Mouse (Mus musculus): ENCODE data around the gene Nlrc5. TPM values are rescaled to one million over a fixed set of nuclear protein-coding genes. Genes with fewer than 3 reads are reported as not detected.

Nlrc5 gene
- total and polyA plus RNA-seq, 3 experiments, result 0.03 TPM; not detected in 2

GRCm38 (mm10) chr8:94518331-94518730, 84.2 kb downstream of the Nlrc5 start:
- no peaks in the 10 kb centered on the region for H3K79me2 ChIP-seq (ENCODE audit: control insufficient read depth, insufficient read depth, low read length, poor library complexity)
- H3K27ac ChIP-seq (ENCODE audit: control insufficient read depth, low read depth, low read length), result no peak overlapping the region
- H3K36me3 ChIP-seq (ENCODE audit: control insufficient read depth in 1 of 2, insufficient read depth in 2 of 2, low read length in 2 of 2), result no peaks in the 10 kb centered on the region
- no peak for TF ChIP-seq POLR2A (IDR thresholded peaks at IDR 0.05; ENCODE audit: control insufficient read depth in 1 of 2, insufficient read depth in 1 of 2, low read depth in 1 of 2, low read length in 2 of 2, poor library complexity in 1 of 2)
- TF ChIP-seq TBP (IDR thresholded peaks at IDR 0.05; ENCODE audit: low read depth, low read length), result no peak
- TF ChIP-seq ZMIZ1 (IDR thresholded peaks at IDR 0.05; ENCODE audit: low read depth, low read length), result no peak
- TF ChIP-seq BHLHE40 (IDR thresholded peaks at IDR 0.05; ENCODE audit: borderline replicate concordance, low read depth, low read length), result no peak
- TF ChIP-seq MAZ (IDR thresholded peaks at IDR 0.05; ENCODE audit: low read depth, low read length), result no peak
- TF ChIP-seq GATA1 (IDR thresholded peaks at IDR 0.05; ENCODE audit: low read depth, low read length), result no peak
- TF ChIP-seq CHD2 (IDR thresholded peaks at IDR 0.05; ENCODE audit: low read length), result no peak
- TF ChIP-seq SIN3A (IDR thresholded peaks at IDR 0.05; ENCODE audit: low read length), result no peak
- TF ChIP-seq EP300 (IDR thresholded peaks at IDR 0.05; ENCODE audit: low read depth in 1 of 2, low read length in 2 of 2), result no peak
- no peak for TF ChIP-seq MYB (IDR thresholded peaks at IDR 0.05; ENCODE audit: low read depth, low read length)
- no peak for TF ChIP-seq POLR2AphosphoS2 (IDR thresholded peaks at IDR 0.05; ENCODE audit: low read length)
- no peak for TF ChIP-seq CTCF (IDR thresholded peaks at IDR 0.05 in 2 of 3, conservative IDR thresholded peaks at IDR 0.05 in 1 of 3; ENCODE audit: control insufficient read depth in 1 of 3, insufficient read depth in 1 of 3, low read depth in 2 of 3, low read length in 3 of 3, poor library complexity in 1 of 3, severe bottlenecking in 1 of 3)
- TF ChIP-seq MXI1 (IDR thresholded peaks at IDR 0.05; ENCODE audit: low read depth, low read length), result no peak
- TF ChIP-seq JUND (IDR thresholded peaks at IDR 0.05; ENCODE audit: low read depth, low read length), result no peak
- TF ChIP-seq MAFK (IDR thresholded peaks at IDR 0.05; ENCODE audit: borderline replicate concordance, low read depth, low read length), result no peak
- TF ChIP-seq TCF12 (IDR thresholded peaks at IDR 0.05; ENCODE audit: low read depth, low read length), result no peak
- DNase-seq (ENCODE audit: low read depth, low spot score), result no peak
- H3K9me3 ChIP-seq (replicated peaks; ENCODE audit: insufficient read depth, low read length), result no peaks in the 10 kb centered on the region
- no peaks in the 10 kb centered on the region; a peak in 1 of 4 replicates for H3K4me1 ChIP-seq (ENCODE audit: control insufficient read depth in 1 of 2, insufficient read depth in 2 of 2, low read length in 2 of 2)
- peaks cover 8 to 13% of the 10 kb centered on the region in 2 experiments; a peak in 3 of 4 replicates for H3K27me3 ChIP-seq (ENCODE audit: control insufficient read depth in 1 of 2, insufficient read depth in 2 of 2, low read length in 2 of 2)
- no peak overlapping the region for H3K9ac ChIP-seq (ENCODE audit: control insufficient read depth, low read depth, low read length, poor library complexity, severe bottlenecking)
- no peak overlapping the region for H3K4me3 ChIP-seq (ENCODE audit: control insufficient read depth in 1 of 2, insufficient read depth in 1 of 2, low read depth in 2 of 2, low read length in 2 of 2)

GRCm38 (mm10) chr8:94519021-94519420, 84.9 kb downstream of the Nlrc5 start:
- no peaks in the 10 kb centered on the region; a peak in 1 of 4 replicates for H3K4me1 ChIP-seq (ENCODE audit: control insufficient read depth in 1 of 2, insufficient read depth in 2 of 2, low read length in 2 of 2)
- no peaks in the 10 kb centered on the region for H3K9me3 ChIP-seq (replicated peaks; ENCODE audit: insufficient read depth, low read length)
- DNase-seq (ENCODE audit: low read depth, low spot score), result no peak
- H3K36me3 ChIP-seq (ENCODE audit: control insufficient read depth in 1 of 2, insufficient read depth in 2 of 2, low read length in 2 of 2), result no peaks in the 10 kb centered on the region
- H3K79me2 ChIP-seq (ENCODE audit: control insufficient read depth, insufficient read depth, low read length, poor library complexity), result no peaks in the 10 kb centered on the region
- no peak overlapping the region for H3K27ac ChIP-seq (ENCODE audit: control insufficient read depth, low read depth, low read length)
- TF ChIP-seq ELF1 (IDR thresholded peaks at IDR 0.05; ENCODE audit: low read depth, low read length) (no peak), EP300 (IDR thresholded peaks at IDR 0.05; ENCODE audit: low read depth in 1 of 2, low read length in 2 of 2) (no peak), HCFC1 (IDR thresholded peaks at IDR 0.05; ENCODE audit: low read depth, low read length) (no peak), POLR2AphosphoS5 (IDR thresholded peaks at IDR 0.05; ENCODE audit: borderline replicate concordance, low read depth, low read length) (no peak), MXI1 (IDR thresholded peaks at IDR 0.05; ENCODE audit: low read depth, low read length) (no peak), BHLHE40 (IDR thresholded peaks at IDR 0.05; ENCODE audit: borderline replicate concordance, low read depth, low read length) (no peak), GATA1 (IDR thresholded peaks at IDR 0.05; ENCODE audit: low read depth, low read length) (no peak), POLR2A (IDR thresholded peaks at IDR 0.05; ENCODE audit: control insufficient read depth in 1 of 2, insufficient read depth in 1 of 2, low read depth in 1 of 2, low read length in 2 of 2, poor library complexity in 1 of 2) (no peak), RAD21 (IDR thresholded peaks at IDR 0.05; ENCODE audit: low read depth, low read length) (no peak), NELFE (IDR thresholded peaks at IDR 0.05; ENCODE audit: low read depth, low read length) (no peak), MAFK (IDR thresholded peaks at IDR 0.05; ENCODE audit: borderline replicate concordance, low read depth, low read length) (no peak), MYB (IDR thresholded peaks at IDR 0.05; ENCODE audit: low read depth, low read length) (no peak), GABPA (IDR thresholded peaks at IDR 0.05; ENCODE audit: low read depth, low read length) (no peak), MEF2A (IDR thresholded peaks at IDR 0.05; ENCODE audit: extremely low read depth, insufficient replicate concordance, low read depth, low read length, poor library complexity, severe bottlenecking) (no peak)
- H3K4me3 ChIP-seq (ENCODE audit: control insufficient read depth in 1 of 2, insufficient read depth in 1 of 2, low read depth in 2 of 2, low read length in 2 of 2), result no peak overlapping the region
- H3K27me3 ChIP-seq (ENCODE audit: control insufficient read depth in 1 of 2, insufficient read depth in 2 of 2, low read length in 2 of 2), result peaks cover 10 to 11% of the 10 kb centered on the region in 2 experiments; a peak in 3 of 4 replicates
- no peak overlapping the region for H3K9ac ChIP-seq (ENCODE audit: control insufficient read depth, low read depth, low read length, poor library complexity, severe bottlenecking)
